Mouse (Mus musculus) heart, postnatal 36 days (tissue): ENCODE results near the gene Rc3h2. TPM values are rescaled to one million over a fixed set of nuclear protein-coding genes. Genes with fewer than 3 reads are reported as not detected.

Experiments used
- DNase-seq, 2 experiments: peaks; one replicate each; pipeline ENCODE4 v3.0.0; 2021 to 2022
- intact Hi-C: fragments of 180-260 bp; cut with DNase I; formaldehyde crosslinking; loops from one replicate; pipeline ENCODE4 v1.15.1; 2025
- total RNA-seq, 2 experiments: library from RNA; stranded (reverse); gene quantifications; 2 replicates each; pipeline ENCODE4 v1.2.3; 2021

The Rc3h2 gene
- total RNA-seq: 10 to 100 TPM; 34.8 to 35.0 TPM

- intact Hi-C loops: no loop called here
- DNase-seq: peak; percentile 92 to 93
Measured at GRCm38 (mm10) chr2:37422306-37423304, at the start of gene Rc3h2. Gene Rc3h2 (minus strand): TSS chr2:37422903.

GRCm38 (mm10) chr2:37466266-37466665 is 43.6 kb upstream of the Rc3h2 start:
- DNase-seq: no peak
- intact Hi-C loops: no loop called here

GRCm38 (mm10) chr2:37460707-37461106 is 38.0 kb upstream of the Rc3h2 start:
- intact Hi-C loops: no loop called here
- no peak for DNase-seq

GRCm38 (mm10) chr2:37452376-37452760 is 29.7 kb upstream of the Rc3h2 start:
- intact Hi-C loops: no loop called here

GRCm38 (mm10) chr2:37451667-37452375 is 29.1 kb upstream of the Rc3h2 start:
- intact Hi-C loops: no loop called here
- peak; percentile 91 to 93 for DNase-seq

More at GRCm38 (mm10) chr2:37452376-37452760, 29.7 kb upstream of the Rc3h2 start:
- peak in 1 of 2 experiments; percentile 7 for DNase-seq

- DNase-seq: peak; percentile 95
- intact Hi-C loops: no loop called here
Measured at GRCm38 (mm10) chr2:37442611-37443591, 20.2 kb upstream of the Rc3h2 start, which contains the start of the genes Zbtb26, Zbtb6 and Rabgap1. Gene Zbtb26 (minus strand): TSS chr2:37443135. Gene Zbtb6 (minus strand): TSS chr2:37443171. Gene Rabgap1 (plus strand): TSS chr2:37443279.

- no peak for DNase-seq
- intact Hi-C loops: no loop called here
Measured at GRCm38 (mm10) chr2:37431609-37432008, 8.9 kb upstream of the Rc3h2 start.

GRCm38 (mm10) chr2:37430593-37431464 is 8.1 kb upstream of the Rc3h2 start:
- intact Hi-C loops: no loop called here
- peak; percentile 76 to 78 for DNase-seq

GRCm38 (mm10) chr2:37423671-37424070 is 968 bp upstream of the Rc3h2 start:
- no peak for DNase-seq
- intact Hi-C loops: no loop called here

- intact Hi-C loops: no loop called here
Measured at GRCm38 (mm10) chr2:37421903-37422302, 800 bp downstream of the Rc3h2 start.

GRCm38 (mm10) chr2:37395539-37395938 is 27.2 kb downstream of the Rc3h2 start:
- DNase-seq: no peak
- intact Hi-C loops: loop anchor here (5.0 kb wide), 1 partner anchor 87 kb away; no protein-coding TSS in a partner anchor

More at GRCm38 (mm10) chr2:37421903-37422302, 800 bp downstream of the Rc3h2 start:
- DNase-seq: no peak

- DNase-seq: no peak
- intact Hi-C loops: loop anchor here (10.0 kb wide), 2 partner anchors 392 to 422 kb away; partner anchors contain the start of gene Crb2
Measured at GRCm38 (mm10) chr2:37382921-37383320, 39.8 kb downstream of the Rc3h2 start.

GRCm38 (mm10) chr2:37380189-37380588 is 42.5 kb downstream of the Rc3h2 start:
- DNase-seq: peak; percentile 43 to 47
- intact Hi-C loops: loop anchor here (1.0 to 10.0 kb wide), 3 partner anchors 105 to 425 kb away; partner anchors contain the start of gene Crb2

- DNase-seq: no peak
- intact Hi-C loops: no loop called here
Measured at GRCm38 (mm10) chr2:37376018-37376417, 46.7 kb downstream of the Rc3h2 start.

GRCm38 (mm10) chr2:37370651-37371050 is 52.1 kb downstream of the Rc3h2 start:
- DNase-seq: no peak
- intact Hi-C loops: no loop called here

- DNase-seq: no peak
- intact Hi-C loops: no loop called here
Measured at GRCm38 (mm10) chr2:37359908-37360307, 62.8 kb downstream of the Rc3h2 start.

- DNase-seq: peak; percentile 86 to 89
- intact Hi-C loops: no loop called here
Measured at GRCm38 (mm10) chr2:37358633-37359540, 63.8 kb downstream of the Rc3h2 start, which contains the start of gene Pdcl. Gene Pdcl (minus strand): TSS chr2:37359332.

GRCm38 (mm10) chr2:37355571-37355970 is 67.1 kb downstream of the Rc3h2 start:
- intact Hi-C loops: no loop called here
- no peak for DNase-seq
